Mouse (Mus musculus): Measurements from ENCODE around the gene Ap4s1. TPM values are rescaled to one million over a fixed set of nuclear protein-coding genes. Genes with fewer than 3 reads are reported as not detected.
A peak's percentile ranks its signal among the peaks of the same experiment; 100 is the strongest.
"Not testable (repeated sequence)": the region's sequence is repeated elsewhere in the genome, so short reads cannot be mapped to it uniquely, and the experiment has no call there.

Gene Ap4s1
- 55.7 and 63.2 TPM in 2 replicates for polyA plus RNA-seq (2014; fragmentation: Nextera tagmentation; extraction: Ambion mirVana)

- no peaks in the 10 kb centered on the region for H3K27me3 ChIP-seq (ENCODE audit: control insufficient read depth, insufficient read depth, low read length)
- H3K4me3 ChIP-seq (ENCODE audit: low read depth, low read length): peak within 1 kb of the TSS; percentile 98
- peak; percentile 76 for ATAC-seq (ENCODE audit: low read depth)
- peak within 1 kb of the TSS; percentile 100 for H3K27ac ChIP-seq (ENCODE audit: low read depth, low read length)
- peaks cover 5% of the 10 kb centered on the region; the same call in 1 of the 2 replicates for H3K4me1 ChIP-seq (ENCODE audit: control insufficient read depth, insufficient read depth, low read length)
- H3K36me3 ChIP-seq (ENCODE audit: control insufficient read depth, insufficient read depth, low read length): no peaks in the 10 kb centered on the region
- H3K9ac ChIP-seq (replicated peaks; ENCODE audit: low read depth, low read length): peak within 1 kb of the TSS; percentile 99
- peak within 1 kb of the TSS; percentile 72 for H3K4me2 ChIP-seq (ENCODE audit: low read depth, low read length)
- WGBS: under 1% methylated on average over 64 of the region's 108 CpGs
- no peaks in the 10 kb centered on the region for H3K9me3 ChIP-seq (ENCODE audit: control insufficient read depth, low read length)
Observed at GRCm38 (mm10) chr12:51690893-51691844, at the start of gene Ap4s1. TSS of gene Ap4s1 (plus strand) at chr12:51691033.

GRCm38 (mm10) chr12:51641871-51642270, 49.0 kb upstream of the Ap4s1 start:
- Histone ChIP-seq H3K27ac (ENCODE audit: low read depth, low read length) (no peak overlapping the region), H3K4me1 (ENCODE audit: control insufficient read depth, insufficient read depth, low read length) (no peaks in the 10 kb centered on the region), H3K27me3 (ENCODE audit: control insufficient read depth, insufficient read depth, low read length) (no peaks in the 10 kb centered on the region), H3K36me3 (ENCODE audit: control insufficient read depth, insufficient read depth, low read length) (peaks cover 2% of the 10 kb centered on the region; the same call in 1 of the 2 replicates), H3K4me3 (ENCODE audit: low read depth, low read length) (no peak overlapping the region), H3K9me3 (ENCODE audit: control insufficient read depth, low read length) (no peaks in the 10 kb centered on the region), H3K9ac (replicated peaks; ENCODE audit: low read depth, low read length) (no peak overlapping the region), H3K4me2 (ENCODE audit: low read depth, low read length) (no peak overlapping the region)
- ATAC-seq (ENCODE audit: low read depth): no peak
- 77% methylated on average over 6 of the region's 6 CpGs for WGBS

- not testable (repeated sequence) for ATAC-seq (ENCODE audit: low read depth); H3K4me1 ChIP-seq (ENCODE audit: control insufficient read depth, insufficient read depth, low read length); H3K9me3 ChIP-seq (ENCODE audit: control insufficient read depth, low read length); H3K4me2 ChIP-seq (ENCODE audit: low read depth, low read length); H3K4me3 ChIP-seq (ENCODE audit: low read depth, low read length); H3K27me3 ChIP-seq (ENCODE audit: control insufficient read depth, insufficient read depth, low read length); H3K36me3 ChIP-seq (ENCODE audit: control insufficient read depth, insufficient read depth, low read length); H3K27ac ChIP-seq (ENCODE audit: low read depth, low read length); H3K9ac ChIP-seq (replicated peaks; ENCODE audit: low read depth, low read length)
Observed at GRCm38 (mm10) chr12:51649401-51649800, 41.4 kb upstream of the Ap4s1 start.

GRCm38 (mm10) chr12:51655944-51656465, 34.8 kb upstream of the Ap4s1 start:
- no peak for ATAC-seq (ENCODE audit: low read depth)
- H3K27me3 ChIP-seq (ENCODE audit: control insufficient read depth, insufficient read depth, low read length): no peaks in the 10 kb centered on the region
- H3K9ac ChIP-seq (replicated peaks; ENCODE audit: low read depth, low read length): no peak overlapping the region
- H3K4me2 ChIP-seq (ENCODE audit: low read depth, low read length): no peak overlapping the region
- 93% methylated on average over 1 of the region's 1 CpGs for WGBS
- peaks cover 10% of the 10 kb centered on the region; the same call in 1 of the 2 replicates for H3K36me3 ChIP-seq (ENCODE audit: control insufficient read depth, insufficient read depth, low read length)
- no peak overlapping the region for H3K27ac ChIP-seq (ENCODE audit: low read depth, low read length)
- H3K9me3 ChIP-seq (ENCODE audit: control insufficient read depth, low read length): no peaks in the 10 kb centered on the region
- no peak overlapping the region for H3K4me3 ChIP-seq (ENCODE audit: low read depth, low read length)
- H3K4me1 ChIP-seq (ENCODE audit: control insufficient read depth, insufficient read depth, low read length): no peaks in the 10 kb centered on the region

- H3K27me3 ChIP-seq (ENCODE audit: control insufficient read depth, insufficient read depth, low read length): no peaks in the 10 kb centered on the region
- H3K4me3 ChIP-seq (ENCODE audit: low read depth, low read length): no peak overlapping the region
- no peaks in the 10 kb centered on the region for H3K9me3 ChIP-seq (ENCODE audit: control insufficient read depth, low read length)
- H3K4me2 ChIP-seq (ENCODE audit: low read depth, low read length): no peak overlapping the region
- no peak for ATAC-seq (ENCODE audit: low read depth)
- H3K27ac ChIP-seq (ENCODE audit: low read depth, low read length): no peak overlapping the region
- H3K36me3 ChIP-seq (ENCODE audit: control insufficient read depth, insufficient read depth, low read length): no peaks in the 10 kb centered on the region
- no peaks in the 10 kb centered on the region for H3K4me1 ChIP-seq (ENCODE audit: control insufficient read depth, insufficient read depth, low read length)
- no peak overlapping the region for H3K9ac ChIP-seq (replicated peaks; ENCODE audit: low read depth, low read length)
Observed at GRCm38 (mm10) chr12:51663011-51663410, 27.8 kb upstream of the Ap4s1 start.

- no peak overlapping the region for H3K4me2 ChIP-seq (ENCODE audit: low read depth, low read length)
- H3K27ac ChIP-seq (ENCODE audit: low read depth, low read length): no peak overlapping the region
- H3K36me3 ChIP-seq (ENCODE audit: control insufficient read depth, insufficient read depth, low read length): no peaks in the 10 kb centered on the region
- no peak for ATAC-seq (ENCODE audit: low read depth)
- no peak overlapping the region for H3K4me3 ChIP-seq (ENCODE audit: low read depth, low read length)
- H3K4me1 ChIP-seq (ENCODE audit: control insufficient read depth, insufficient read depth, low read length): no peaks in the 10 kb centered on the region
- H3K9ac ChIP-seq (replicated peaks; ENCODE audit: low read depth, low read length): no peak overlapping the region
- no peaks in the 10 kb centered on the region for H3K27me3 ChIP-seq (ENCODE audit: control insufficient read depth, insufficient read depth, low read length)
- H3K9me3 ChIP-seq (ENCODE audit: control insufficient read depth, low read length): no peaks in the 10 kb centered on the region
Observed at GRCm38 (mm10) chr12:51663908-51664307, 26.9 kb upstream of the Ap4s1 start.

GRCm38 (mm10) chr12:51666708-51667430, 24.0 kb upstream of the Ap4s1 start:
- Histone ChIP-seq H3K36me3 (ENCODE audit: control insufficient read depth, insufficient read depth, low read length) (no peaks in the 10 kb centered on the region), H3K9me3 (ENCODE audit: control insufficient read depth, low read length) (no peaks in the 10 kb centered on the region), H3K27ac (ENCODE audit: low read depth, low read length) (no peak overlapping the region), H3K27me3 (ENCODE audit: control insufficient read depth, insufficient read depth, low read length) (no peaks in the 10 kb centered on the region), H3K4me2 (ENCODE audit: low read depth, low read length) (no peak overlapping the region), H3K4me1 (ENCODE audit: control insufficient read depth, insufficient read depth, low read length) (no peaks in the 10 kb centered on the region), H3K9ac (replicated peaks; ENCODE audit: low read depth, low read length) (no peak overlapping the region), H3K4me3 (ENCODE audit: low read depth, low read length) (no peak overlapping the region)
- WGBS: 74% methylated on average over 4 of the region's 4 CpGs
- no peak for ATAC-seq (ENCODE audit: low read depth)

GRCm38 (mm10) chr12:51671231-51671891, 19.5 kb upstream of the Ap4s1 start:
- Histone ChIP-seq H3K4me1 (ENCODE audit: control insufficient read depth, insufficient read depth, low read length) (no peaks in the 10 kb centered on the region), H3K9ac (replicated peaks; ENCODE audit: low read depth, low read length) (no peak overlapping the region), H3K4me3 (ENCODE audit: low read depth, low read length) (no peak overlapping the region), H3K27ac (ENCODE audit: low read depth, low read length) (no peak overlapping the region), H3K36me3 (ENCODE audit: control insufficient read depth, insufficient read depth, low read length) (no peaks in the 10 kb centered on the region), H3K27me3 (ENCODE audit: control insufficient read depth, insufficient read depth, low read length) (no peaks in the 10 kb centered on the region), H3K9me3 (ENCODE audit: control insufficient read depth, low read length) (no peaks in the 10 kb centered on the region), H3K4me2 (ENCODE audit: low read depth, low read length) (no peak overlapping the region)
- 25% methylated on average over 5 of the region's 5 CpGs for WGBS
- ATAC-seq (ENCODE audit: low read depth): no peak

Data from neural tube, embryonic 14.5 days (tissue).